Mouse (Mus musculus) forebrain, embryonic 16.5 days (tissue): ENCODE measurements at regions not wholly inside any gene's neighbourhood (a gene's known extent, or its start where the extent isn't known, plus 50 kb on each side); places are given as distances from the start of the nearest gene placed in this dataset.

ENCODE experiments used
- ATAC-seq: fragments of 200-750 bp; cut with Nextera tagmentation; 2 replicates; pipeline ENCODE4 v1.8.0; 2017; ENCODE audit warnings: mild to moderate bottlenecking, moderate library complexity
- H3K27ac ChIP-seq: fragments of 300-500 bp; sonication (generic); 2 replicates; pipeline ENCODE4 v1.5.1; 2014; ENCODE audit warnings: low read length, control low read depth
- H3K27me3 ChIP-seq: fragments of 300-500 bp; sonication (generic); replicated peaks from 2 replicates; pipeline ENCODE4 v1.6.1; 2014; ENCODE audit warnings: low read length; ENCODE audit not compliant: control insufficient read depth, insufficient read depth
- H3K36me3 ChIP-seq: fragments of 300-500 bp; sonication (generic); 2 replicates; pipeline ENCODE4 v1.6.1; 2014; ENCODE audit not compliant: control insufficient read depth, insufficient read depth
- H3K4me1 ChIP-seq: fragments of 300-500 bp; sonication (generic); replicated peaks from 2 replicates; pipeline ENCODE4 v1.6.1; 2014; ENCODE audit warnings: low read length; ENCODE audit not compliant: control insufficient read depth, insufficient read depth
- H3K4me2 ChIP-seq: fragments of 300-500 bp; sonication (generic); 2 replicates; pipeline ENCODE4 v1.6.1; 2014; ENCODE audit warnings: mild to moderate bottlenecking, low read length, control low read depth
- H3K4me3 ChIP-seq: fragments of 300-500 bp; sonication (generic); replicated peaks from 2 replicates; pipeline ENCODE4 v1.5.1; 2014; ENCODE audit warnings: mild to moderate bottlenecking, low read length, control low read depth
- H3K9ac ChIP-seq: fragments of 300-500 bp; sonication (generic); replicated peaks from 2 replicates; pipeline ENCODE4 v1.6.1; 2014; ENCODE audit warnings: low read depth, low read length, control low read depth
- H3K9me3 ChIP-seq: fragments of 300-500 bp; sonication (generic); 2 replicates; pipeline ENCODE4 v1.6.1; 2016; ENCODE audit warnings: low read length; ENCODE audit not compliant: control insufficient read depth
- WGBS: fragments of 180-500 bp; shearing (Covaris S2); extraction: QIAGEN DNeasy Blood & Tissue Kit; methylation state at CpG from one replicate; pipeline ENCODE4 v1.1.7; 2014; 5-methylcytosine and 5-hydroxymethylcytosine counted together

DNA sequence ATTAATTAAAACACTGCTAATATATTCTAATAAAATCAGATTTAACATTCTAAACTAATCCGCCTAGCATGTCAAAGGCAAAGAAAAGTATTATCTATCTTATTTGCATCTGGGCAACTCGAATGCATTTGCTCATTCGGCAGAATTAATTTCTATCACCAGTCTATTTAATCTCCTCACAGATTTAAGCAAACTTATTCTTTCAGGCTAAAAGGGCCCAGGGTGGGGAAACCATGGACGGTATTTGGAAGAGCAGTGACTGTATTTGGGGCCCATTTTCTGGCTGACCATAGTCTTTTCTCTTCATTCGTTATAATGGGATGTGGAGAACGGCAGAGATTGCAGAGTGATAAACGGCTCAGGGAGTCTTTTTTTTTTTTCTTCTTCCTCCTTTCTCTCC, 423.5 kb upstream of the Ubash3b start:
- Histone ChIP-seq H3K27me3 (no peaks in the 10 kb centered on the region), H3K9ac (peak overlapping the region; percentile 83), H3K4me1 (peaks cover 25% of the 10 kb centered on the region), H3K9me3 (no peaks in the 10 kb centered on the region), H3K27ac (peak overlapping the region; percentile 98), H3K4me3 (peak overlapping the region; percentile 57), H3K36me3 (peaks cover 7% of the 10 kb centered on the region; the same call in 1 of the 2 replicates), H3K4me2 (peak overlapping the region; percentile 69)
- no peak for ATAC-seq
- 4% methylated on average over 7 of the region's 7 CpGs for WGBS

DNA sequence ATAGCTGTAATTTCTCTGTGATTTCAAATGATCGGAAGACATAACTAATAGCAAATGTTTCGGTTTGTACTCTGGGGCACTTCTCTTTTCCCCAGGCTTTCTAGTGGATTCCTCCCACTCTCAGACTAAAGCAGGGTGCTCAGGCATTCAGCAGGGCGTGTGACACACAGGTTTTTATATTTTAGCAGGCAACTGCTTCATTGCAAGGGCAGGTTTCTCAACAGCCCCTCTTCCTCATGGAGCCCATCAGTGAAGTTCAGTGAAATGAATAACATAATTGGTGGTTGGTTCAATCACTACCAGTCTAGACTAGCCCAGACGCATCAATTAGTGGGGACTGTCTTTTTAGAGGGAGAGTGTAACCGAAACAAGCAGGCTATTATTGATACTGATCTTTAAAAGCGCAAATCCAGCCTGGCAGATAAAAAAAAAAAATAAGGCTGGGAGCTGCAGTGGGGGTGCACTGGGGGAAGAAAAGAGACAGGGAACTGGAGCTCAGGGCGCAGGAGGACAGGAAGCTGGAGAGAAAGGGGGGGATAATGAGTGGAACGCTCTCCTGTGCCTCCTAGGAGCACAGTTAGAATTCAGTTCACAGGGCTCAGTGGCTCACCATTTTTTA, 422.3 kb upstream of the Ubash3b start:
- 0 out of 2 replicates have a peak, but pooled peaks cover 2% of the 10 kb centered on the region for H3K36me3 ChIP-seq
- peak overlapping the region; percentile 99 for H3K27ac ChIP-seq
- peak overlapping the region; percentile 51 for H3K4me3 ChIP-seq
- peak overlapping the region; percentile 50 for H3K4me2 ChIP-seq
- H3K9ac ChIP-seq = peak overlapping the region; percentile 85
- no peaks in the 10 kb centered on the region for H3K27me3 ChIP-seq
- 3% methylated on average over 8 of the region's 8 CpGs for WGBS
- no peaks in the 10 kb centered on the region for H3K9me3 ChIP-seq
- peaks cover 14% of the 10 kb centered on the region for H3K4me1 ChIP-seq
- ATAC-seq = peak; percentile 19

GRCm38 (mm10) chr9:41583276-41583675, 421.8 kb upstream of the Ubash3b start:
- Histone ChIP-seq H3K4me3 (peak overlapping the region; percentile 51), H3K27ac (peak overlapping the region; percentile 99), H3K27me3 (no peaks in the 10 kb centered on the region), H3K4me2 (peak overlapping the region; percentile 50), H3K36me3 (0 out of 2 replicates have a peak, but pooled peaks cover under 1% of the 10 kb centered on the region), H3K9me3 (no peaks in the 10 kb centered on the region), H3K9ac (peak overlapping the region; percentile 85), H3K4me1 (peaks cover 14% of the 10 kb centered on the region)
- no peak for ATAC-seq
- 3% methylated on average over 8 of the region's 8 CpGs for WGBS

DNA sequence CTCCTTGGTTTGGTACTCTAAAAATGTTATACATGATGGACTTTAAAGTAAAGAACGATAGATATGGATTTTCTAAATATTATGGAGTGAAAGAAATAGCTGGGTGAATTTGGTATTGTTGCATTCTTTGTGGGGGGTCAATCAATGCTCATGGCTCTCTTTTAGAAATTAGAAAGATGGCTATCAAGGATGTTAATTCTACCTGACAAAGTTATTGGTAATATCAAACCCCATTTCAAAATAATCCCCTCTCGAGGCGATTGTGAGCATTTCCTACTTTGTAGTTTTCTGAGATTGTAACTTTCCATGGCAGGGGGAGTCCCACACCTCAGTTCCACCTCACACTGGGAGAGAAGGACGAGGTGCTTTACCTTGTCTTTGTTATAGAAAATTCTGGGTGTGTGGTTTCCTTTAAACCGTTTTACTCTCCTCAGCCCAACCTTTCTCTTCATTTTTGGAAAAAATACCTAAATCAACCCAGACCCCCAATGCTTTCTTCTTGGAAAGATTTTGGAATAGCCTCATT, 421.3 kb upstream of the Ubash3b start:
- Histone ChIP-seq H3K4me3 (peak overlapping the region; percentile 51), H3K4me2 (peak overlapping the region; percentile 50), H3K27ac (peak overlapping the region; percentile 99), H3K36me3 (no peaks in the 10 kb centered on the region), H3K4me1 (peaks cover 17% of the 10 kb centered on the region), H3K27me3 (no peaks in the 10 kb centered on the region), H3K9ac (peak overlapping the region; percentile 85), H3K9me3 (no peaks in the 10 kb centered on the region)
- 5% methylated on average over 5 of the region's 5 CpGs for WGBS
- no peak for ATAC-seq

DNA sequence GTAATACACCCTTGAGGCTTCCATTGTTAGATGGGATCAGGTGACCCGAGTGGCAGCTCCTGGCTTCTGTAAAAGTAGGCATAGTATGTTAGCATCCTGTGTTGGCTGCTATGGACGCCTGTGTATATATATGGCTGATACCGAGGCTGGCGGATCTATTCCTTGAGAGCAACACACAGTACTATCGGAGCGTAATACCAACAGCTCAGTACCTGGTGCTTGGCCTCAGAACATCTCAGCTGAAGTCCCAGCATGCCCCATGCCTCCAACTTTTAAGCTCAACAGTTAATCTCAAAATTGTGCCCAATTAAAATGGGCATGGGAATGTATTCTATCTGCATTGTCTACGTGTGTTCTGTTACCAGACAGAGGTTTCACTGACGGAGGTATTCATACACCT, 420.7 kb upstream of the Ubash3b start:
- Histone ChIP-seq H3K4me1 (peaks cover 17% of the 10 kb centered on the region), H3K9ac (peak overlapping the region; percentile 85), H3K27ac (peak overlapping the region; percentile 99), H3K9me3 (no peaks in the 10 kb centered on the region), H3K36me3 (no peaks in the 10 kb centered on the region), H3K27me3 (no peaks in the 10 kb centered on the region), H3K4me2 (peak overlapping the region; percentile 34; the same call in 1 of the 2 replicates), H3K4me3 (peak overlapping the region; percentile 51)
- WGBS = 4% methylated on average over 8 of the region's 8 CpGs
- ATAC-seq = peak; percentile 1; the same call in 1 of the 2 replicates

DNA sequence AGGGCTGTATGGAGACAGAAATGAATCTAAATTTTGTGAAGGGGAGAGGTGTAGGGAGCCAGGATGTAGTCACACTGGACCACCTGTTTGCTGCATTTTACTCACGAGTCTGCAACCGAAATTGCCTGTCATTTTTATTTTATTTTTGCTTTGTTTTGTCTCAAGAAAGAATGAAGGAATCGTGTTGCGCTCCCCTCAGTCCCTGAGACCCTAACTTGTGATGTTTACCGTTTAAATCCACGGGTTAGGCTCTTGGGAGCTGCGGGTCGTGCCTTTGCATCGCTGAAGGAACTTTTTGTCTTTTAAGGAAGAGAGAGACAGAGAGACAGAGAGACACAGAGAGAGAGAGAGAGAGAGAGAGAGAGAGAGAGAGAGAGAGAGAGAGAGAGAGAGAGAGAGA, 420.2 kb upstream of the Ubash3b start:
- no peak for ATAC-seq
- under 1% methylated on average over 9 of the region's 9 CpGs for WGBS

GRCm38 (mm10) chr9:41581152-41581551, 419.7 kb upstream of the Ubash3b start:
- WGBS = 0% methylated on average over 14 of the region's 14 CpGs
- no peaks in the 10 kb centered on the region for H3K27me3 ChIP-seq
- peak; percentile 19; the same call in 1 of the 2 replicates for ATAC-seq
- H3K4me3 ChIP-seq = peak overlapping the region; percentile 51
- H3K4me1 ChIP-seq = peaks cover 20% of the 10 kb centered on the region
- H3K9me3 ChIP-seq = no peaks in the 10 kb centered on the region
- no peaks in the 10 kb centered on the region for H3K36me3 ChIP-seq
- peak overlapping the region; percentile 99 for H3K27ac ChIP-seq
- peak overlapping the region; percentile 85 for H3K9ac ChIP-seq
- no peak overlapping the region; the same call in 1 of the 2 replicates for H3K4me2 ChIP-seq

More for the DNA sequence above, 420.2 kb upstream of the Ubash3b start:
- no peaks in the 10 kb centered on the region for H3K36me3 ChIP-seq
- H3K4me2 ChIP-seq = 0 out of 2 replicates have a peak overlapping the region, but pooled peaks have one; percentile 12
- H3K27ac ChIP-seq = peak overlapping the region; percentile 99
- H3K9me3 ChIP-seq = no peaks in the 10 kb centered on the region
- H3K4me3 ChIP-seq = peak overlapping the region; percentile 51
- H3K27me3 ChIP-seq = no peaks in the 10 kb centered on the region
- peak overlapping the region; percentile 85 for H3K9ac ChIP-seq
- H3K4me1 ChIP-seq = peaks cover 17% of the 10 kb centered on the region

GRCm38 (mm10) chr9:41580611-41581041, 419.1 kb upstream of the Ubash3b start:
- no peaks in the 10 kb centered on the region for H3K9me3 ChIP-seq
- H3K4me2 ChIP-seq = peak overlapping the region; percentile 82
- under 1% methylated on average over 13 of the region's 13 CpGs for WGBS
- peak overlapping the region; percentile 51 for H3K4me3 ChIP-seq
- no peaks in the 10 kb centered on the region for H3K36me3 ChIP-seq
- ATAC-seq = peak; percentile 69
- no peaks in the 10 kb centered on the region for H3K27me3 ChIP-seq
- peaks cover 24% of the 10 kb centered on the region for H3K4me1 ChIP-seq
- H3K9ac ChIP-seq = peak overlapping the region; percentile 85
- H3K27ac ChIP-seq = peak overlapping the region; percentile 99

DNA sequence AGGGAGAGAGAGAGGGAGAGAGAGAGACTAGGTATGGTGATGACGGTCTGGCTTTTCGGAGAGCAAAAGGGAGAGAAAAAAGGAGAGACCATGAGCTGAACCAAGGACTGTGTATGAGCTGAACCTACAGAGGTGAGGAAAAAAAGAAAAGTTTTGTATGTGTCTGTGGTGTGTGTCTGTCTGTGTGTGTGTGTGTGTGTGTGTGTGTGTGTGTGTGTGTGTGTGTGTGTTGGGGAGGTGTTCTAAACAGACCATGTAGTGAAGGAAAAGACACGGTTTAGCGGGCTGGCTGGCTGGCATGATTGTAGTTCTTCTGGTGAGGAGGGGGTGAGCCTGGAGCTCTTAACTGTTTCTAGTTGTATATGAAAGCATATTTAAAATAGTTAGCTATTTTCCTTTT, 418.6 kb upstream of the Ubash3b start:
- Histone ChIP-seq H3K4me2 (peak overlapping the region; percentile 82), H3K27ac (peak overlapping the region; percentile 99), H3K9me3 (no peaks in the 10 kb centered on the region), H3K4me3 (peak overlapping the region; percentile 51), H3K27me3 (no peaks in the 10 kb centered on the region), H3K4me1 (peaks cover 24% of the 10 kb centered on the region), H3K9ac (peak overlapping the region; percentile 85), H3K36me3 (no peaks in the 10 kb centered on the region)
- 2% methylated on average over 4 of the region's 4 CpGs for WGBS
- ATAC-seq = peak; percentile 4; the same call in 1 of the 2 replicates
